Mouse (Mus musculus): ENCODE measurements around the gene Vmn2r94. TPM values are rescaled to one million over a fixed set of nuclear protein-coding genes. Genes with fewer than 3 reads are reported as not detected.

Vmn2r94 gene
- not detected in 2 replicates for polyA plus RNA-seq (2012; rRNA removed; ENCODE audit: low replicate concordance)

GRCm38 (mm10) chr17:18277656-18278055, at the start of gene Vmn2r94:
TSS of gene Vmn2r94 (minus strand) at chr17:18277756.

GRCm38 (mm10) chr17:18297799-18298198, 20.2 kb upstream of the Vmn2r94 start, which contains the start of gene Vmn2r93:
TSS of gene Vmn2r93 (plus strand) at chr17:18298099.

Other genes with a start within 250 kb of the Vmn2r94 start
- gene Vmn2r124, start 228.3 kb downstream of the Vmn2r94 start, polyA plus RNA-seq (2012; rRNA removed; ENCODE audit: low replicate concordance), result not detected in 2 replicates
- gene Vmn2r91, start 192.7 kb downstream of the Vmn2r94 start, polyA plus RNA-seq (2012; rRNA removed; ENCODE audit: low replicate concordance), result not detected in 2 replicates
- gene Vmn2r92, start 125.9 kb downstream of the Vmn2r94 start, polyA plus RNA-seq (2012; rRNA removed; ENCODE audit: low replicate concordance), result not detected in 2 replicates
- gene Vmn2r93, start 20.3 kb upstream of the Vmn2r94 start, polyA plus RNA-seq (2012; rRNA removed; ENCODE audit: low replicate concordance), result not detected in 2 replicates
- gene Vmn2r95, start 146.3 kb upstream of the Vmn2r94 start, polyA plus RNA-seq (2012; rRNA removed; ENCODE audit: low replicate concordance), result not detected in 2 replicates